22 mouse cellular contexts compared by ENCODE assay signal in genomic region chr11:55946028-55946427, GRCm38 (mm10).
"Had no signal": no experiment of that assay in that cellular context is flagged by ENCODE, and none has a peak within 500 bp of the region (broad histone marks: within the 10 kb centered on the region; RNA-seq: fewer than 3 reads in every experiment).

No protein-coding gene starts in this region.

- H3K27me3 ChIP-seq: intestine, embryonic 15.5 days; limb, embryonic 12.5 days; limb, embryonic 15.5 days; megakaryocyte, embryonic 14.5 days; midbrain, embryonic 13.5 days; neural tube, embryonic 12.5 days; stomach, embryonic 15.5 days had no signal

- H3K9ac ChIP-seq: intestine, embryonic 15.5 days; limb, embryonic 12.5 days; limb, embryonic 15.5 days; liver, embryonic 14.5 days; liver, postnatal 0 days; midbrain, embryonic 13.5 days; neural tube, embryonic 12.5 days; stomach, embryonic 15.5 days had no signal

- DNase-seq: kidney, adult 11 months; kidney, adult 8-10 months; kidney, postnatal 14 days; kidney, postnatal 4 days; left cerebral cortex, postnatal 4 days; liver, postnatal 0 days; right cerebral cortex, postnatal 25 days; spleen, adult 18-20 months; thymus, postnatal 25 days had no signal

- H3K4me2 ChIP-seq: intestine, embryonic 15.5 days; limb, embryonic 12.5 days; limb, embryonic 15.5 days; liver, embryonic 11.5 days; midbrain, embryonic 13.5 days; neural tube, embryonic 12.5 days; stomach, embryonic 15.5 days had no signal

- H3K4me1 ChIP-seq: intestine, embryonic 15.5 days; limb, embryonic 12.5 days; limb, embryonic 15.5 days; megakaryocyte, embryonic 14.5 days; midbrain, embryonic 10.5 days; midbrain, embryonic 13.5 days; stomach, embryonic 15.5 days had no signal

- H3K27ac ChIP-seq: intestine, embryonic 15.5 days; limb, embryonic 12.5 days; limb, embryonic 15.5 days; liver, embryonic 14.5 days; midbrain, embryonic 10.5 days; midbrain, embryonic 13.5 days; neural tube, embryonic 12.5 days; stomach, embryonic 15.5 days had no signal

- ATAC-seq: hindbrain, embryonic 16.5 days; intestine, embryonic 15.5 days; liver, postnatal 0 days; midbrain, embryonic 13.5 days; midbrain, embryonic 16.5 days had no signal

- H3K36me3 ChIP-seq: intestine, embryonic 15.5 days; limb, embryonic 12.5 days; limb, embryonic 15.5 days; midbrain, embryonic 10.5 days; midbrain, embryonic 13.5 days; neural tube, embryonic 12.5 days; stomach, embryonic 15.5 days had no signal

- H3K9me3 ChIP-seq: intestine, embryonic 15.5 days; limb, embryonic 12.5 days; limb, embryonic 15.5 days; midbrain, embryonic 10.5 days; midbrain, embryonic 13.5 days; neural tube, embryonic 12.5 days; stomach, embryonic 15.5 days had no signal

- H3K4me3 ChIP-seq: intestine, embryonic 15.5 days; limb, embryonic 12.5 days; limb, embryonic 15.5 days; megakaryocyte, embryonic 14.5 days; midbrain, embryonic 10.5 days; midbrain, embryonic 13.5 days; myocyte; neural tube, embryonic 12.5 days; stomach, embryonic 15.5 days had no signal
